ENCODE assay signal across 9 mouse cellular contexts in genomic region chr5:142761326-142761983, GRCm38 (mm10). TPM values are rescaled to one million over a fixed set of nuclear protein-coding genes. Genes with fewer than 3 reads are reported as not detected.
DNase-seq lines count a peak whose midpoint lies in the region; ATAC-seq and TF ChIP-seq lines count a peak whose summit lies in the region.
"Had no signal": no experiment of that assay in that cellular context is flagged by ENCODE, and none has a peak within 500 bp of the region (broad histone marks: within the 10 kb centered on the region; RNA-seq: fewer than 3 reads in every experiment).

No protein-coding gene starts in this region.

- WGBS in midbrain, postnatal 0 days = 33% methylated on average over 16 of the region's 16 CpGs

- peak overlapping the region; percentile 76 for H3K27ac ChIP-seq in layer of hippocampus, adult 2 months
- peak overlapping the region; percentile 81 for H3K27ac ChIP-seq in midbrain, postnatal 0 days (ENCODE audit: low read depth, low read length)
- H3K27ac ChIP-seq: liver, embryonic 14.5 days had no signal

- no peak overlapping the region for H3K4me2 ChIP-seq in midbrain, postnatal 0 days (ENCODE audit: low read depth, low read length, poor library complexity, severe bottlenecking)

- H3K27me3 ChIP-seq in midbrain, postnatal 0 days (ENCODE audit: insufficient read depth, low read length) = no peaks in the 10 kb centered on the region

- no peaks in the 10 kb centered on the region for H3K9me3 ChIP-seq in midbrain, postnatal 0 days (ENCODE audit: low read length)

- H3K4me3 ChIP-seq in layer of hippocampus, adult 2 months = no peak overlapping the region
- H3K4me3 ChIP-seq in midbrain, postnatal 0 days (ENCODE audit: low read depth, low read length) = no peak overlapping the region

- TF ChIP-seq CTCF in brain, embryonic 14.5 days (IDR thresholded peaks at IDR 0.05; ENCODE audit: borderline replicate concordance, extremely low read depth, insufficient read depth, insufficient read length) = no peak
- TF ChIP-seq CTCF in layer of hippocampus, adult 2 months (conservative IDR thresholded peaks at IDR 0.05) = no peak
- TF ChIP-seq CTCF in midbrain, postnatal 0 days (IDR thresholded peaks at IDR 0.05) = no peak

- peak; percentile 94 for DNase-seq in brain, embryonic 14.5 days (ENCODE audit: low read depth)
- DNase-seq in cerebellum, postnatal 25 days = peak; percentile 80 to 85
- DNase-seq in layer of hippocampus, adult 2 months (ENCODE audit: low spot score in 2 of 2) = peak; percentile 65 to 86
- peak; percentile 93 for DNase-seq in midbrain, postnatal 0 days (ENCODE audit: low spot score)
- DNase-seq in adrenal gland, postnatal 14 days = no peak
- no peak for DNase-seq in kidney, adult 11 months
- DNase-seq in thymus, postnatal 14 days = no peak

- H3K9ac ChIP-seq in midbrain, postnatal 0 days (replicated peaks; ENCODE audit: low read length, poor library complexity, severe bottlenecking) = peak overlapping the region; percentile 42; the same call in 1 of the 2 replicates
- H3K9ac ChIP-seq: liver, embryonic 14.5 days had no signal

- no peaks in the 10 kb centered on the region for H3K4me1 ChIP-seq in midbrain, postnatal 0 days (ENCODE audit: insufficient read depth, low read length)

- ATAC-seq in midbrain, postnatal 0 days (ENCODE audit: low FRiP score) = peak; percentile 76
- no peak for ATAC-seq in activated CD4-positive, CD25-positive, alpha-beta regulatory T cell, adult 4 months

- peaks cover 55% of the 10 kb centered on the region for H3K36me3 ChIP-seq in midbrain, postnatal 0 days (ENCODE audit: insufficient read depth, low read length)

- no peak for TF ChIP-seq POLR2A in brain, embryonic 14.5 days (IDR thresholded peaks at IDR 0.05; ENCODE audit: borderline replicate concordance, extremely low read depth, insufficient read depth, insufficient read length, poor library complexity, severe bottlenecking)

RNA-seq across cellular contexts. Expression of gene Tnrc18, which starts 56.0 kb away (rescaled TPM):
- 66.0 and 101 TPM in 2 replicates for polyA plus RNA-seq in brain, embryonic 14.5 days (2012; rRNA removed)
- total RNA-seq in layer of hippocampus, adult 2 months (2021) = 100 to 1,000 TPM; 142 to 143 TPM
- 114 and 142 TPM in 2 replicates for total RNA-seq in midbrain, postnatal 0 days (2014; rRNA removed)
- polyA plus RNA-seq in midbrain, postnatal 0 days (2015; fragmentation: Nextera tagmentation; extraction: Ambion mirVana) = 17.4 and 19.4 TPM in 2 replicates
- 86.0 and 91.0 TPM in 2 replicates for total RNA-seq in adrenal gland, postnatal 14 days (2021)
- polyA plus RNA-seq in activated CD4-positive, CD25-positive, alpha-beta regulatory T cell, adult 4 months (2017; shearing (Covaris generic)) = 1 to 10 TPM; 4.1 to 4.3 TPM

Comparison
In these comparisons a context has a peak if more than half of its experiments do, and no peak if none do; other contexts are left out.
1. DNase-seq: peak in brain, embryonic 14.5 days (single experiment), cerebellum, postnatal 25 days (2 of 2), layer of hippocampus, adult 2 months (2 of 2) and midbrain, postnatal 0 days (single experiment); none in adrenal gland, postnatal 14 days (single experiment), kidney, adult 11 months (single experiment) and thymus, postnatal 14 days (single experiment).